Mouse (Mus musculus): Measurements from ENCODE around the gene Plvap.

DNA sequence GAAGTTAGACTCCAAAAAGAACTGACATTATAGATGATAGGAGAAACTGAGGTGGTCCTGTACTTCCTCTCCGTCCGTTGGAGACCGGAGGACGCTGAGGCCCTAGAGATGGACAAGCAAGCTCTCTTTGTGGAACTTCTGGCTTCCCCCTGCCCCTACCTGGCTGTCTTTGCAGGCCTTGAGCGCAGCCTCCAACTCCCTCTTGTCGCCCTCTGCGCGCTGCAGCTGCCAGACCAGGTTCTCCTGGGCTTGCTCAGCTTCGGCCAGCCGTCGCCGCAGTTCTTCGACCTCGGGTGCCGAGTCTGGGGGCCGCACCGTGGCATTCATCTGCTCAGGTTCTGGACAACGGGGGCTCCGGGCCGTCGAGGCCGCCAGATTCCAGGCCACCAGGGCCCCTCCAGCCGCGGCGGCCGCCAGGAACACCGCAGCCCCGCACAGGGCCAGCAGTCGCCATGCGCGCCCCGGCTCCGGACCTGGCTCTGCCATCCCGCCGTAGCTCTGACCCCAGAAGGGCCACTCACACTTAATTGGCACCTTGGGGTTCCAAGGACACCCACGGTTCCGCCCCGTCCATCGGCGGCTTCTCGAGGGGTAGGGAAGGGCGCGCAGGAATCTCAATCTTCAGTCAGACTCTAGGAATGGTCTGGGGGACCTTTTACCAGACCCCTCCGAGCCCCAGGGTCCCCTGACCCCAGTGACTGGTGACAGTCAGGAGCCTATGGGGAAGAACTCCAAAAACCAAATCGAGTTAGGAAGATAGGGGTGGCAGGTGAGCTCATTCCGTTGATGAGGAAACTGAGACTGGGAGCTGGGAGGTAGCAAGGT is 13.9 kb upstream of the Plvap start, which contains the start of gene Ccdc194:
- TF ChIP-seq POLR2A (IDR thresholded peaks at IDR 0.05; ENCODE audit: insufficient read depth, low read depth, low read length) (no peak), CTCF (IDR thresholded peaks at IDR 0.05) (no peak), EP300 (IDR thresholded peaks at IDR 0.05; ENCODE audit: insufficient read depth, low read depth, low read length) (no peak)
